Mouse (Mus musculus) NIH3T3 (cell line): ENCODE measurements at regions not wholly inside any gene's neighbourhood (a gene's known extent, or its start where the extent isn't known, plus 50 kb on each side); places are given as distances from the start of the nearest gene placed in this dataset.

Source experiments
- DNase-seq: peaks from one replicate; pipeline ENCODE4 v3.0.0-alpha.2; 2012; ENCODE audit warnings: low read depth

- DNase-seq = no peak
These were observed 452.1 kb upstream of the Cntn6 start for GRCm38 (mm10) chr6:104040450-104040849.

DNA sequence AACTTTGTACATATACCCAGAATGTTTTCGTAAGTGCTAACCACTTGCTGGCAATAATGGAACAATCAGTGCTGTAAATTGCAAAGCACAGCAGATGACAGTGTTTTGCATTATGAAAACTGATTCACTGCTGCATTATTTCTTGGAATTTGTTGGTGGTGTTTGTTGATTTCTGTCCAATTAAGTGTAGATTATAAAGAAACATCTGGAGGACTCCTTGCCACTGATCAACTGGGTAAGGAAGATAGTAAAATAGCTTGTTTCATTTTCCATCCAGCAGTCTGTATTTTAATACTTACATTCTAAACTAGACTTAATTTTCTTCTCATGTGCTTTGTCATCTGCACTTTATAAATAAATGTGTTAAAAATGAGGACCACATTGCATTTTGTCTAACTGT, 436.6 kb upstream of the Cntn6 start:
- DNase-seq = no peak

- DNase-seq = no peak
These were observed 430.8 kb upstream of the Cntn6 start for GRCm38 (mm10) chr6:104061692-104062263.

GRCm38 (mm10) chr6:104080581-104080980, 412.0 kb upstream of the Cntn6 start:
- no peak for DNase-seq

DNA sequence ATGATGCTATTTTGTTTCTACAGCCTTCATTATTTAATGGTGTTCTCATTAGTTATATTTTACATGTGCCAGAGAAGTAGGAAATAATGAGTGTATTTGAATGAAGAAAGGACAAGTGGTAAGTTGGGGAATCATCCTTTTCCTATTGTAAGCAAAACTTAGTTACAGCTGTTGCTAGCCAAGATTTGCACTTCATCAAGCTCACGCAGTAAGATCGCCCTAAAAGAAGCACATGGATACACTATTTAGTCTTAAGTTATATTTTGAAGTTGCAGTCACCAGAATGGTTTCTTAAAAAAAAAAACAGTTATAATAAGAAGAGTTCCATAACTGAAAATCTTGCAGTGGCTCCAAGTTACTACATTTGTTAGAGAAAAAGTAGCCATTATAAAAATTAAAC, 410.3 kb upstream of the Cntn6 start:
- DNase-seq = no peak

- DNase-seq = no peak
These were observed 384.2 kb upstream of the Cntn6 start for GRCm38 (mm10) chr6:104108386-104108785.
